Mouse (Mus musculus) G1E (cell line): Measurements from ENCODE around the gene Notch2. TPM values are rescaled to one million over a fixed set of nuclear protein-coding genes. Genes with fewer than 3 reads are reported as not detected.
"Not testable (repeated sequence)": the region's sequence is repeated elsewhere in the genome, so short reads cannot be mapped to it uniquely, and the experiment has no call there.

Experiments
- ATAC-seq: 2 replicates; pipeline ENCODE4 v1.8.0; 2016; ENCODE audit warnings: mild to moderate bottlenecking; ENCODE audit not compliant: insufficient number of reproducible peaks, poor library complexity, low FRiP score, severe bottlenecking; ENCODE audit errors: extremely low read depth
- DNase-seq: peaks from one replicate; pipeline ENCODE4 v3.0.0; 2012; ENCODE audit warnings: low spot score
- H3K27me3 ChIP-seq: 2 replicates; pipeline ENCODE4 v1.6.1; 2012; ENCODE audit warnings: mild to moderate bottlenecking, low read length, inconsistent platforms; ENCODE audit not compliant: insufficient read depth
- H3K36me3 ChIP-seq: replicated peaks from 2 replicates; pipeline ENCODE3; 2012; ENCODE audit warnings: mild to moderate bottlenecking, inconsistent platforms
- H3K4me1 ChIP-seq: 2 replicates; pipeline ENCODE4 v1.6.1; 2012; ENCODE audit warnings: low read depth, low read length, inconsistent platforms, mixed read lengths; ENCODE audit not compliant: insufficient read depth
- H3K4me3 ChIP-seq: 2 replicates; pipeline ENCODE4 v1.5.1; 2012; ENCODE audit warnings: low read depth, mild to moderate bottlenecking, inconsistent platforms, low read length, moderate library complexity, mixed read lengths
- H3K9me3 ChIP-seq: replicated peaks from 2 replicates; pipeline ENCODE4 v1.6.1; 2012; ENCODE audit warnings: inconsistent platforms
- CTCF ChIP-seq: IDR thresholded peaks from 2 replicates; pipeline ENCODE4 v1.5.1; 2012; ENCODE audit warnings: low read depth, low read length, inconsistent platforms, mixed read lengths
- GATA1 ChIP-seq: IDR thresholded peaks from 2 replicates; pipeline ENCODE4 v1.6.1; 2012; ENCODE audit warnings: borderline replicate concordance, low read length, inconsistent platforms, mixed read lengths
- GATA2 ChIP-seq: IDR thresholded peaks from 2 replicates; pipeline ENCODE4 v1.6.1; 2012; ENCODE audit warnings: low read depth, low read length, inconsistent platforms, borderline replicate concordance
- POLR2AphosphoS5 ChIP-seq: IDR thresholded peaks from 2 replicates; pipeline ENCODE4 v1.6.1; 2012; ENCODE audit warnings: low read depth, low read length, inconsistent platforms; ENCODE audit not compliant: insufficient replicate concordance
- TAL1 ChIP-seq: conservative IDR thresholded peaks from 2 replicates; pipeline ENCODE4 v1.6.1; 2012; ENCODE audit warnings: low read depth, low read length, inconsistent platforms, mixed read lengths
- polyA plus RNA-seq: library from polyadenylated mRNA; stranded (reverse); fragments of >175 nt; gene quantifications from 2 replicates; pipeline ENCODE4 v1.2.3, GENCODE M21; 2012
- total RNA-seq, 2 experiments: library from RNA; stranded (forward) in 1 of 2; stranded (reverse) in 1 of 2; fragments of 200-1000 nt in 1 of 2; fragments of >200 nt in 1 of 2; fragmentation: Nextera tagmentation in 1 of 2; gene quantifications; 2 replicates each; pipeline ENCODE4 v1.2.3; 2014 to 2017

Gene Notch2
- total and polyA plus RNA-seq, 3 experiments = under 0.01 TPM; not detected in 2

- no peak for TF ChIP-seq GATA2
- TF ChIP-seq GATA1 = no peak
- TF ChIP-seq TAL1 = no peak
- TF ChIP-seq CTCF = no peak
- no peak for TF ChIP-seq POLR2AphosphoS5
- no peak overlapping the region for H3K4me3 ChIP-seq
- no peaks in the 10 kb centered on the region for H3K4me1 ChIP-seq
- no peaks in the 10 kb centered on the region for H3K36me3 ChIP-seq
- H3K27me3 ChIP-seq = no peaks in the 10 kb centered on the region
- peaks cover 57% of the 10 kb centered on the region for H3K9me3 ChIP-seq
- ATAC-seq (no peak), DNase-seq (no peak)
Measured at GRCm38 (mm10) chr3:98044768-98045368, 31.5 kb downstream of the Notch2 start.

GRCm38 (mm10) chr3:98045465-98046148 is 32.3 kb downstream of the Notch2 start:
- Histone ChIP-seq H3K4me3 (no peak overlapping the region), H3K36me3 (no peaks in the 10 kb centered on the region), H3K9me3 (peaks cover 60% of the 10 kb centered on the region), H3K4me1 (no peaks in the 10 kb centered on the region), H3K27me3 (no peaks in the 10 kb centered on the region)
- TF ChIP-seq CTCF = no peak
- TF ChIP-seq TAL1 = no peak
- TF ChIP-seq GATA2 = no peak
- TF ChIP-seq GATA1 = no peak
- TF ChIP-seq POLR2AphosphoS5 = no peak
- ATAC-seq (no peak; the same call in 1 of the 2 replicates), DNase-seq (no peak)

- no peak overlapping the region for H3K4me3 ChIP-seq
- H3K9me3 ChIP-seq = peaks cover 54% of the 10 kb centered on the region
- no peak for DNase-seq
- no peak for ATAC-seq
- H3K4me1 ChIP-seq = no peaks in the 10 kb centered on the region
- H3K27me3 ChIP-seq = no peaks in the 10 kb centered on the region
- TF ChIP-seq GATA1 (no peak), GATA2 (no peak), POLR2AphosphoS5 (no peak), TAL1 (no peak), CTCF (no peak)
- no peaks in the 10 kb centered on the region for H3K36me3 ChIP-seq
Measured at GRCm38 (mm10) chr3:98046305-98046704, 33.0 kb downstream of the Notch2 start.

- DNase-seq (no peak), ATAC-seq (no peak)
- Histone ChIP-seq H3K9me3 (peaks cover 66% of the 10 kb centered on the region), H3K27me3 (no peaks in the 10 kb centered on the region), H3K4me1 (no peaks in the 10 kb centered on the region), H3K36me3 (no peaks in the 10 kb centered on the region), H3K4me3 (no peak overlapping the region)
- no peak for TF ChIP-seq GATA1
- no peak for TF ChIP-seq TAL1
- TF ChIP-seq POLR2AphosphoS5 = no peak
- no peak for TF ChIP-seq GATA2
- no peak for TF ChIP-seq CTCF
Measured at GRCm38 (mm10) chr3:98049671-98050070, 36.3 kb downstream of the Notch2 start.

GRCm38 (mm10) chr3:98050086-98050485 is 36.8 kb downstream of the Notch2 start:
- H3K4me3 ChIP-seq, ATAC-seq, H3K4me1 ChIP-seq, H3K27me3 ChIP-seq, DNase-seq, H3K36me3 ChIP-seq: not testable (repeated sequence)
- peaks cover 70% of the 10 kb centered on the region for H3K9me3 ChIP-seq

GRCm38 (mm10) chr3:98050492-98051406 is 37.4 kb downstream of the Notch2 start:
- Histone ChIP-seq H3K4me3 (no peak overlapping the region), H3K9me3 (peaks cover 67% of the 10 kb centered on the region), H3K36me3 (no peaks in the 10 kb centered on the region), H3K27me3 (no peaks in the 10 kb centered on the region), H3K4me1 (no peaks in the 10 kb centered on the region)
- TF ChIP-seq POLR2AphosphoS5 (no peak), CTCF (no peak), GATA2 (no peak), TAL1 (no peak), GATA1 (no peak)
- ATAC-seq = no peak
- no peak for DNase-seq
